ENCODE assay signal across 15 mouse cellular contexts in genomic region chr5:74712811-74713210, GRCm38 (mm10).
"Had no signal": no experiment of that assay in that cellular context is flagged by ENCODE, and none has a peak within 500 bp of the region (broad histone marks: within the 10 kb centered on the region; RNA-seq: fewer than 3 reads in every experiment).

No protein-coding gene starts in this region.

- DNase-seq: retina, postnatal 1 day; right cerebral cortex, postnatal 14 days; right cerebral cortex, postnatal 25 days; right cerebral cortex, postnatal 4 days; spleen, adult 18-20 months; thymus, adult 18-20 months; thymus, adult 2 months; thymus, postnatal 14 days; thymus, postnatal 25 days; thymus, postnatal 36 days; thymus, postnatal 4 days had no signal

- H3K36me3 ChIP-seq: neural tube, embryonic 13.5 days; neural tube, embryonic 15.5 days; stomach, embryonic 15.5 days had no signal

- H3K4me1 ChIP-seq: neural tube, embryonic 13.5 days; neural tube, embryonic 15.5 days; stomach, embryonic 15.5 days had no signal

- H3K27me3 ChIP-seq: neural tube, embryonic 13.5 days; neural tube, embryonic 15.5 days; stomach, embryonic 15.5 days had no signal

- H3K4me2 ChIP-seq: neural tube, embryonic 13.5 days; neural tube, embryonic 15.5 days; stomach, embryonic 15.5 days had no signal

- H3K27ac ChIP-seq: neural tube, embryonic 13.5 days; neural tube, embryonic 15.5 days; stomach, embryonic 15.5 days; stomach, postnatal 0 days had no signal

- H3K9ac ChIP-seq: neural tube, embryonic 13.5 days; neural tube, embryonic 15.5 days; stomach, embryonic 15.5 days had no signal

- H3K9me3 ChIP-seq: neural tube, embryonic 13.5 days; neural tube, embryonic 15.5 days; stomach, embryonic 15.5 days had no signal

- H3K4me3 ChIP-seq: neural tube, embryonic 13.5 days; neural tube, embryonic 15.5 days; stomach, embryonic 15.5 days had no signal
